Mouse (Mus musculus) erythroblast, embryonic 14.5 days (primary cell): ENCODE results near the gene Epb41l4b.

ENCODE experiments used
- GATA1 ChIP-seq: IDR thresholded peaks from 2 replicates; pipeline ENCODE4 v1.6.1; 2012; ENCODE audit warnings: low read length, inconsistent platforms, mixed read lengths
- TAL1 ChIP-seq: IDR thresholded peaks from 3 replicates; pipeline ENCODE4 v1.6.1; 2012; ENCODE audit warnings: low read length, inconsistent platforms, mixed read lengths

DNA sequence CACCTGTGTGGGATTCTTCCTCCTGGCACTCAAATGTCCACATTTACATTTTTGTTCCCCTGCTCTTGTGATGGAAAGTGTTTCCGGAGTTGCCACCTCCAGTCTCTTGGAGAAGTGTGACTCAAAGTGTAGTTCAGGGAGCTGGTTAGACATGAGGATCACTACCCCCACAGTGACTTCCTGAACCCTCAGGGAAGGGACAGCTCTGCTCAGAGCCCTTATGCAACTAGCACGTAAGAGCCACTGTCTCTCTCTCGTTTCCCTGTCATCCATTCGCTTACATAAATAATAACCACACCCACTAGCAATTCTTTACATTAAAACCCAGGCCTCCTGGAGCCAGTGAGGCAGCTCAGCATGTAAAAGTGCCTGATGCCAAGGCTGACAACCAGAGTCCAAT lies 111.8 kb downstream of the Epb41l4b start:
- TF ChIP-seq GATA1 (no peak), TAL1 (no peak)
